Comparison of ENCODE assay signal across 9 mouse cellular contexts in genomic region chr12:45187149-45187548, GRCm38 (mm10).
DNase-seq lines count a peak whose midpoint lies in the region; ATAC-seq and TF ChIP-seq lines count a peak whose summit lies in the region.
"Had no signal": no experiment of that assay in that cellular context is flagged by ENCODE, and none has a peak within 500 bp of the region (broad histone marks: within the 10 kb centered on the region; RNA-seq: fewer than 3 reads in every experiment).

No protein-coding gene starts in this region.

- WGBS in intestine, postnatal 0 days: 16% methylated on average over 6 of the region's 6 CpGs
- 10% methylated on average over 6 of the region's 6 CpGs for WGBS in intestine, embryonic 15.5 days
- WGBS in forebrain, embryonic 16.5 days: 15% methylated on average over 6 of the region's 6 CpGs

- no peak overlapping the region for H3K4me3 ChIP-seq in intestine, postnatal 0 days (ENCODE audit: low read depth, low read length)
- H3K4me3 ChIP-seq in intestine, embryonic 15.5 days (replicated peaks): no peak overlapping the region
- no peak overlapping the region for H3K4me3 ChIP-seq in forebrain, embryonic 16.5 days (replicated peaks; ENCODE audit: low read length)
- H3K4me3 ChIP-seq: erythroblast, embryonic 14.5 days had no signal

- H3K4me2 ChIP-seq in intestine, postnatal 0 days (replicated peaks; ENCODE audit: low read depth): no peak overlapping the region
- no peak overlapping the region for H3K4me2 ChIP-seq in intestine, embryonic 15.5 days (replicated peaks)
- H3K4me2 ChIP-seq in forebrain, embryonic 16.5 days (ENCODE audit: low read length): no peak overlapping the region

- no peaks in the 10 kb centered on the region for H3K27me3 ChIP-seq in intestine, postnatal 0 days (replicated peaks; ENCODE audit: control insufficient read depth, insufficient read depth, low read length)
- H3K27me3 ChIP-seq in intestine, embryonic 15.5 days (replicated peaks): no peaks in the 10 kb centered on the region
- H3K27me3 ChIP-seq in forebrain, embryonic 16.5 days (replicated peaks; ENCODE audit: control insufficient read depth, insufficient read depth, low read length): no peaks in the 10 kb centered on the region

- H3K9me3 ChIP-seq in intestine, postnatal 0 days (ENCODE audit: control insufficient read depth): no peaks in the 10 kb centered on the region
- no peaks in the 10 kb centered on the region for H3K9me3 ChIP-seq in intestine, embryonic 15.5 days
- no peaks in the 10 kb centered on the region for H3K9me3 ChIP-seq in forebrain, embryonic 16.5 days (ENCODE audit: control insufficient read depth, low read length)

- TF ChIP-seq CTCF in intestine, postnatal 0 days (IDR thresholded peaks at IDR 0.05; ENCODE audit: low read depth): peak; percentile 82

- no peaks in the 10 kb centered on the region for H3K4me1 ChIP-seq in intestine, postnatal 0 days (replicated peaks; ENCODE audit: control insufficient read depth, insufficient read depth, low read length)
- no peaks in the 10 kb centered on the region for H3K4me1 ChIP-seq in intestine, embryonic 15.5 days (replicated peaks)
- H3K4me1 ChIP-seq in forebrain, embryonic 16.5 days (replicated peaks; ENCODE audit: control insufficient read depth, insufficient read depth, low read length): no peaks in the 10 kb centered on the region

- no peak overlapping the region for H3K9ac ChIP-seq in intestine, postnatal 0 days (ENCODE audit: low read depth, low read length)
- H3K9ac ChIP-seq in intestine, embryonic 15.5 days: no peak overlapping the region
- no peak overlapping the region for H3K9ac ChIP-seq in forebrain, embryonic 16.5 days (replicated peaks; ENCODE audit: low read depth, low read length)

- no peak for ATAC-seq in intestine, postnatal 0 days
- ATAC-seq in intestine, embryonic 15.5 days: no peak
- ATAC-seq in forebrain, embryonic 16.5 days: peak; percentile 66; the same call in 1 of the 2 replicates
- no peak for ATAC-seq in erythroid progenitor cell, adult 5-6 weeks (replicated peaks; ENCODE audit: low FRiP score, poor library complexity, severe bottlenecking)

- H3K27ac ChIP-seq in intestine, postnatal 0 days (ENCODE audit: low read depth, low read length): no peak overlapping the region
- no peak overlapping the region for H3K27ac ChIP-seq in intestine, embryonic 15.5 days
- H3K27ac ChIP-seq in forebrain, embryonic 16.5 days (ENCODE audit: low read length): no peak overlapping the region

- H3K36me3 ChIP-seq in intestine, postnatal 0 days (ENCODE audit: control insufficient read depth, insufficient read depth): no peaks in the 10 kb centered on the region
- H3K36me3 ChIP-seq in intestine, embryonic 15.5 days: no peaks in the 10 kb centered on the region
- no peaks in the 10 kb centered on the region for H3K36me3 ChIP-seq in forebrain, embryonic 16.5 days (ENCODE audit: control insufficient read depth, insufficient read depth)

- peak; percentile 48 for DNase-seq in ES-CJ7 (ENCODE audit: low read depth, low spot score)
- peak; percentile 9 to 37 for DNase-seq in adrenal gland, postnatal 36 days
- DNase-seq in lung, postnatal 14 days: peak; percentile 40
- no peak for DNase-seq in spleen, postnatal 36 days (ENCODE audit: low spot score in 2 of 2)

Comparison
In these comparisons a context has a peak if more than half of its experiments do, and no peak if none do; other contexts are left out.
1. DNase-seq: peak in ES-CJ7 (single experiment), adrenal gland, postnatal 36 days (2 of 2) and lung, postnatal 14 days (single experiment); none in spleen, postnatal 36 days (0 of 2).